Mouse (Mus musculus) megakaryocyte progenitor cell, adult 5-6 weeks (primary cell): ENCODE data around the gene Dhcr24. TPM values are rescaled to one million over a fixed set of nuclear protein-coding genes. Genes with fewer than 3 reads are reported as not detected.
A peak's percentile ranks its signal among the peaks of the same experiment; 100 is the strongest.

Source experiments
- ATAC-seq: replicated peaks from 2 replicates; pipeline ENCODE4 v1.8.0; 2016; ENCODE audit warnings: mild to moderate bottlenecking, moderate TSS enrichment, inconsistent platforms; ENCODE audit not compliant: poor library complexity
- total RNA-seq, 2 experiments: library from RNA; stranded (forward) in 1 of 2; stranded (reverse) in 1 of 2; fragments of 157-497, 149-512 nt in 1 of 2; fragments of 200-1000 nt in 1 of 2; gene quantifications; 2 replicates each; pipeline versions ENCODE4 v1.2.3 to v1.2.4; 2015 to 2017

The Dhcr24 gene
- total RNA-seq, 2 experiments from 2014 or later = 11.0 to 15.9 TPM

- ATAC-seq = peak; percentile 60
These were observed 38.6 kb downstream of the Dhcr24 start for GRCm38 (mm10) chr4:106599415-106599814.

- no peak for ATAC-seq
These were observed 39.9 kb downstream of the Dhcr24 start for GRCm38 (mm10) chr4:106600770-106601169.

DNA sequence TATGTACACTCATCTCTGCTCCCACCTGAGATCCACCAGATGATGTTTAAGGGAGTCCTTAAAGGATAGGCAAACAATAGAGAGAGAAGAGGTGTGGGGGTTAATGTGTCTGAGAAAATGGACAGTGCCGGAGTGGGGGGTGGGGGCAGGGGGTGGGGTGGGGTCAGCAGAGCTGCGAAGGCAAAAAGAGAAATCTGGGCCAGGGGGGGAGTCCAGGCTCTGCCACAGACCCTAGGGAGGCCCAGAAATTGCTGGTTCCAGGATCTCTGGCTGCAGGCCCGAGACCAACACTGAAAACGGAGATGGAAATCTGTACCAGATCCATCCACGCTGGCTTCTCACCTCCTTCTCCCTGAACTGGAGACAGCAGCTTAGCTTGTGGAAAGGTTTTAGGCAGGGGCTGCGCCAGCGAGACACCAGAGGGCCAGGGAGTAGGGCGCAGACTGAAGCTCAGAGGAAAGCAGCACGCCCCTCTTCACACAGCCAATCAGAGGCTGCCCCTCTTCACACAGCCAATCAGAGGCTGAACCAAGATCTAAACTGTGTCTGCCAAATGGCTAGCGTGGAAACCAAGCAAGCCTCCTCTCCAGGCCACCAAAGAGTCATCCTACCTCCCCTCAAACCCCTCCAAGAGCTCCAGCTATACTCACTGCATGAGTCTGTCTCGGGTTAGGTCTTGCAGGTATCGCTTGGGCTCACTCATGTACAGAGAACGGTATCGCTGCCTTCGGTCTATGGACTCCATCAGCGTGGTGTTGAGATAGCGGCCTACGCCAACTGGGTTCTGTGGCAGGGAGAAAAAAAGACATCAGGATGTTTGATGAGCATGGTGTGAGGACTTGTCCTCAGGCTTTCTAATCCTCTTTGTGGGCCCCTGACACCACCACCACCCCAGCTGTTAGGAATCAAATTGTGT, 46.1 kb downstream of the Dhcr24 start:
- peak; percentile 58 for ATAC-seq

DNA sequence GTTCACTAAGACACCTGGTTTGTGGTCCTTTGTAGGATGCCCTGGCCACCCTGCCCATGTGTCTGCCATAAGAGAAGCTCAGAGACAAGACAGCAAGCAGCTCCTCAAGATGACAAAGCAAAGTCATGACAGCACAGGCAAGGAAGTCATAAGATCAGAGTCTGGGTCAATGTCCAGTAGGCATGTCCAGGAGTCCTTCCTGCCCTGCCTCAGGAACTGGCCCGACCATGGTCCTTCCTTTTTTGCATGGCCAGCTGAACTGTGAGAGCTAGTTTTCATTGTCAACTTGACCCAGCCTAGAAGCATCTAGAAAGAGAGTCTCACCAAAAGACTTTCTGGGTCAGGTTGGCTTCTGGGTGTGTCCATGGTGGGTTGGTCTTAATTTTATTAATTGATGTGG, 47.1 kb downstream of the Dhcr24 start:
- no peak for ATAC-seq

- no peak for ATAC-seq
These were observed 52.3 kb downstream of the Dhcr24 start for GRCm38 (mm10) chr4:106613105-106613504.

DNA sequence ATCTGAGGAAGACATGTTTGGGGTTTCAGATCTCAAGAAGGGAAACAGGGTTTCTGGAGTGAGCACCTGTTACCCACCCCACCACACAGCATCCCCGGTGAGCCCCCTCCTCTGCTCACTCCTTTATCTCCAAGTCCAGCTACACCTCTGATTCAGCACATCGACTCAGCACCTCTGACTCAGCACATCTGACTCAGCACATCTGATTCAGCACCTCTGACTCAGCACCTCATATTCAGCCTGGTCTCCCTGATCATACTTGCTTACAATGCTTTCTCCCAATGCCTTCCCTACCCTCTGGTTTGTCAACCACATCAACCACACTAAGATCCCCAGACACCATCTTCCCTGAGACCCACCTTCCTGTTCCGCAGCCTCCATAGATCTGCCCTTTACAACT, 52.7 kb downstream of the Dhcr24 start:
- peak; percentile 32 for ATAC-seq

DNA sequence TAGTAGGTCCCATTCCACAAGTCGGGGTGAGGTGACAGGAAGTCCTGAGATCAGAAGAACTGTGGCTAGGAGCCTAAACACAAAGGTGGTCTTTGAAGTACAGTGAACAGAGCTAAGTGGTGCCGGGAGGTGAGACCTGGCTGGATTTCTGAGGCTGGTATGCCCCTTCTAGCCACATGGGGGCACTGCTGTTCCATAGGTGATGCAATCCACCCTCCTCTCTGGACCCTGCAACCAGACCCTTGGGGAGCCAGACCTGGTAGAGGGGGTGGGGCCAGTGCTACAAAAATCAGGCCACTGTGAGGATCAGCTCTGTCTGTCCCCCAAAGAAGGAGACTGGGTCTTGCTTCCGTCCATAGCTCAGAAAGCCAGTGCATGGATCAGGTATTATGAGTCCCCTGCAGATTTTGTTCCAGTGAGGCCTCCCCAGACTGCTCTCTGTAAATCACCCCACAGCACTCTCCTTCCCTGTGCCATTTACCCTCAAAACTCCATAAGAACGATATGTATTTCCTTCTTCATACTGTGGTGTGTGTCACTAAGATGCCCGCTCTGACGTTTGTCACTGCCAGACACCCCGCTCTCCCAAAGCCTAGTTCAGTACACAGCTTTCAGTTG, 53.5 kb downstream of the Dhcr24 start:
- ATAC-seq = peak; percentile 89

- ATAC-seq = no peak
These were observed 54.0 kb downstream of the Dhcr24 start for GRCm38 (mm10) chr4:106614881-106615280.

DNA sequence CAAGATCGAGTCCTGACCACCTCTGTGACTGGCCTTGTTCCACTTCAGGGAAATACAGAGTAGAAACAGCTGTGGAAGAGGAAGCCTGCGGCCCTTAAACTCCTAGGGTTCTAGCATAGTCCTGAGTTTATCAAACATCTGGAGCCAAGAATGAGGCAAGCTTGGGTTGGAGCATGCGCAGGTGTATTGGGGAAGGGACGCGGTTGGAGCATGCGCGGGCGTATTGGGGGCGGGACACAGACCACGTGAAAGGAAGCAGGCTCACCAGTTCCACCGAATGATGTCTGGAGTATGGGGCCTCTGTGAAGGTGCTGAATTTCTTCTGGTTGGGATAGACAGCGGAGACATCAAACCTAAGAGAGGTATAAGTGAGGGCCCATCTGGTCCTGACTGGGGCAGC, 54.8 kb downstream of the Dhcr24 start:
- no peak for ATAC-seq

DNA sequence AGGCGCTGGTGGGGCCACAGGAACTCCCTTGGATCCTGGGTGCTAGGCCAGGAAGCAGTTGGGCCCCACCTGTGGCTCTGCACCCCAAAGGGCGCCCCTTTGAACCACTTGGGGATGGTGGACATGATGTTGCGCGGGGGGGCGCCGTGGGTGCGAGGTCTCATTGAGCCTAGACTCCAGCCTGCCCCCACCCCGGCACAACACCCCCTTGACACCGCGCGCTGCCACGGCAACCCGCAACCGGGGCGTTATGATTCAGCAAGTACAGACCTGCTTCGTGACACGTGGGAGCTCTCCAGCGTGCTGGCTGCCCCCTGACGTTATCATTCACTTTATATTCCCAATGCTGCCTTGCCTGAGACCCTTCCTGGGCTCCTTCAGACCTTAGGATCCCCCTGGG, 56.2 kb downstream of the Dhcr24 start, which contains the start of gene Lexm:
Gene Lexm (minus strand): TSS at position 186 of the 400 bp plus-strand sequence.
- ATAC-seq = peak; percentile 38

DNA sequence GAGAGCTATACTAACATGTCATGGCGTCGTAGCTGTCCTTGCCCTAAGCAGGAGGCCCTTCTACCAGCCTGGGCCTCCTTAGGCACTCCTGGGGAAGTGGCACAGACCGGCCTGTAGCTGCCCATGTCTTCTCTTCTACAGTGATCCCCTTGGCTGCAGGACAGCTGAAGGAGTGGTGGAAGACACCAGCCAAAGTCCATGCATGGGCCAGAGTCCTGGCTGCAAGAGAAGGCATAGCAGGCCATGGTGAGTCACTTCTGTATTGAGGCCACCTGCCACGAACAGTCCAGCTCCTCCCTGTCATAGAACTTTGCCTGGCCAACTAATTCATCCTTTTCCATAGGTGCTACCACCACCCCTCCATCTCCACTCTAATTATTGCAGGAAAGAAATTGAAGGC, 58.1 kb downstream of the Dhcr24 start:
- no peak for ATAC-seq

- ATAC-seq = no peak
These were observed 60.6 kb downstream of the Dhcr24 start for GRCm38 (mm10) chr4:106621428-106621827.

GRCm38 (mm10) chr4:106622030-106622493, 61.2 kb downstream of the Dhcr24 start, which contains the start of gene Ttc22:
Gene Ttc22 (plus strand): TSS chr4:106622432.
- ATAC-seq = no peak

GRCm38 (mm10) chr4:106622712-106623111, 61.9 kb downstream of the Dhcr24 start:
- ATAC-seq = no peak

- no peak for ATAC-seq
These were observed 63.4 kb downstream of the Dhcr24 start for GRCm38 (mm10) chr4:106624271-106624670.

GRCm38 (mm10) chr4:106627809-106628208, 67.0 kb downstream of the Dhcr24 start:
- no peak for ATAC-seq

DNA sequence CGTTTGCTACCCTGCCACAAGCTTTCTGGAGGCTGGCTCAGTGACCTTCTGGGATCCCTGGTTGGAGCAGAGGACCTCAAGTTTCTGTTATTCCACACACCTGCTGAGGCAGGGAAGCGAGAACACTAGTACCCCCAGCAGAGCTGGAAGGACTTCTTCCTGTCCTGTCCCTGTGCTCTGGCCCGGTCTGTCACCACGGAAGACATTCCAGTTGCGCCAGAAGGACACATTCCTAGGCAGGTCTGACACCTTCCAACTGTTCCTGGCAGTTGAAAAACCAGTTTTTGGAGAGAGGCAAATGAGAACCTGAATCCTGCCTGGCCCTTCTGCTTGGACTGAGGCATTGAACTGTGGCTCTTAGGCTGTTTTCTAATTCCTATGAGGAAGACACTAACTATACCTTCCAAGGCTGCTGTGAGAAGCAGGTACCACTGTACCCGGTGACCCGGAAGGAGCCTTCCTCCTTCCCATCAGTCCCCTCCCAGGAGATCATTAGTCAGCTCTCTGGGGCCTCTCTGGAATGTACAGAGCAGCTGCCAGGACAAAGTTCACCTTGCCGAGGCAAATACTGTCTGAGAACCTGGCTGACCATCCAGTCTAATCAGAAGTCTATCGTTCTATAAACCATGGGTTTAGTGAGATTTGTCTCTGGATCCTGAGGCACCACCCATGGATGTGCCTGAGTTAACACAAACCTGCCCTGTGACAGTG, 68.0 kb downstream of the Dhcr24 start:
- ATAC-seq = no peak

DNA sequence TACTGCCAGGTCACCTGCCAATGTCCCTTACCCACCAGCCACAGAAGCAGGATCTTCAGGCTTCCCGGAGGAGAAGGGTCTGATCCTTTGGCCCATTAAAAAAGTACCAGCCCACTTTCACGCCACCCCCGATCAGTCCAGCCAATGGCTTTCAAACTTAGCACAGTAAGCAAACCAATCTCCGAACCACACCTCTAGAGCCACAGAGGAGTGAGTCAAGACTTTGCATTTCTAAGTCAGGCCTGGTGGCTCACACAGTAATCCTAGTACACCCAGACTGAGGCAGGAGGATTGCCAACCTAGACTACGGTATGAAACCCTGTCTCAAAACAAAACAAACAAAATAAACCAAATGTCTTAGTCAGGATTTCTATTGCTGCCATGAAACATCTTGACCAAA, 68.5 kb downstream of the Dhcr24 start:
- ATAC-seq = no peak

- peak; percentile 70 for ATAC-seq
These were observed 69.7 kb downstream of the Dhcr24 start for GRCm38 (mm10) chr4:106630333-106631220.

- ATAC-seq = no peak
These were observed 71.5 kb downstream of the Dhcr24 start for GRCm38 (mm10) chr4:106632313-106632712.
